Mouse (Mus musculus) midbrain, postnatal 0 days (tissue): ENCODE data around the gene Acvr1b. TPM values are rescaled to one million over a fixed set of nuclear protein-coding genes. Genes with fewer than 3 reads are reported as not detected.

ENCODE experiments used
- ATAC-seq: fragments of 200-750 bp; cut with Nextera tagmentation; 2 replicates; pipeline ENCODE4 v1.8.0; 2017; ENCODE audit warnings: moderate number of reproducible peaks, mild to moderate bottlenecking, moderate TSS enrichment, moderate library complexity; ENCODE audit not compliant: low FRiP score
- DNase-seq: peaks from one replicate; pipeline ENCODE4 v3.0.0-alpha.2; 2015; ENCODE audit warnings: low spot score
- H3K27ac ChIP-seq: fragments of 300-500 bp; sonication (generic); 2 replicates; pipeline ENCODE4 v1.5.1; 2014; ENCODE audit warnings: low read depth, mild to moderate bottlenecking, low read length, mixed read lengths
- H3K27me3 ChIP-seq: fragments of 300-500 bp; sonication (generic); 2 replicates; pipeline ENCODE4 v1.6.1; 2014; ENCODE audit warnings: low read length, control low read depth, mixed read lengths; ENCODE audit not compliant: insufficient read depth
- H3K36me3 ChIP-seq: fragments of 300-500 bp; sonication (generic); 2 replicates; pipeline ENCODE4 v1.6.1; 2014; ENCODE audit warnings: low read length, control low read depth, mixed read lengths; ENCODE audit not compliant: insufficient read depth
- H3K4me1 ChIP-seq: fragments of 300-500 bp; sonication (generic); 2 replicates; pipeline ENCODE4 v1.6.1; 2014; ENCODE audit warnings: mild to moderate bottlenecking, control low read depth, antibody characterized with exemption, low read length, mixed read lengths; ENCODE audit not compliant: insufficient read depth
- H3K4me2 ChIP-seq: fragments of 300-500 bp; sonication (generic); 2 replicates; pipeline ENCODE4 v1.6.1; 2014; ENCODE audit warnings: low read depth, mild to moderate bottlenecking, low read length, mixed read lengths; ENCODE audit not compliant: poor library complexity, severe bottlenecking
- H3K4me3 ChIP-seq: fragments of 300-500 bp; sonication (generic); 2 replicates; pipeline ENCODE4 v1.5.1; 2014; ENCODE audit warnings: low read depth, mild to moderate bottlenecking, low read length, moderate library complexity
- H3K9ac ChIP-seq: fragments of 300-500 bp; sonication (generic); replicated peaks from 2 replicates; pipeline ENCODE4 v1.6.1; 2014; ENCODE audit warnings: mild to moderate bottlenecking, low read length, moderate library complexity, mixed read lengths; ENCODE audit not compliant: poor library complexity, severe bottlenecking
- H3K9me3 ChIP-seq: fragments of 300-500 bp; sonication (generic); 2 replicates; pipeline ENCODE4 v1.6.1; 2016; ENCODE audit warnings: low read length, control low read depth
- CTCF ChIP-seq: IDR thresholded peaks from 2 replicates; pipeline ENCODE4 v1.5.1; 2016; ENCODE audit warnings: antibody characterized with exemption, mild to moderate bottlenecking
- WGBS: fragments of 180-500 bp; shearing (Covaris S2); extraction: QIAGEN DNeasy Blood & Tissue Kit; methylation state at CpG from one replicate; pipeline ENCODE4 v1.1.7; 2014; 5-methylcytosine and 5-hydroxymethylcytosine counted together
- polyA plus RNA-seq: library from polyadenylated mRNA; unstranded; fragments of >200 nt; fragmentation: Nextera tagmentation; extraction: Ambion mirVana; gene quantifications from 2 replicates; pipeline ENCODE4 v1.2.1, GENCODE M21; 2015
- total RNA-seq: library from RNA; depleted of rRNA; stranded (reverse); fragments of >200 nt; gene quantifications from 2 replicates; pipeline ENCODE4 v1.2.3, GENCODE M21; 2014

The Acvr1b gene
- total and polyA plus RNA-seq, 2 experiments from 2014 or later, result 15.2 to 86.8 TPM

GRCm38 (mm10) chr15:101194951-101195823 is 21.3 kb downstream of the Acvr1b start:
- peaks cover 37% of the 10 kb centered on the region for H3K36me3 ChIP-seq
- no peak overlapping the region for H3K4me3 ChIP-seq
- no peak for ATAC-seq
- DNase-seq, result no peak
- WGBS, result 93% methylated on average over 16 of the region's 16 CpGs
- H3K9me3 ChIP-seq, result no peaks in the 10 kb centered on the region
- H3K9ac ChIP-seq, result no peak overlapping the region
- TF ChIP-seq CTCF, result no peak
- H3K4me2 ChIP-seq, result no peak overlapping the region
- no peaks in the 10 kb centered on the region for H3K4me1 ChIP-seq
- H3K27me3 ChIP-seq, result no peaks in the 10 kb centered on the region
- no peak overlapping the region for H3K27ac ChIP-seq

GRCm38 (mm10) chr15:101196079-101196795 is 22.4 kb downstream of the Acvr1b start:
- H3K9ac ChIP-seq, result no peak overlapping the region
- TF ChIP-seq CTCF, result no peak
- no peaks in the 10 kb centered on the region for H3K27me3 ChIP-seq

GRCm38 (mm10) chr15:101196961-101197360 is 23.1 kb downstream of the Acvr1b start:
- Histone ChIP-seq H3K9ac (no peak overlapping the region), H3K27me3 (no peaks in the 10 kb centered on the region), H3K36me3 (peaks cover 52% of the 10 kb centered on the region), H3K4me3 (no peak overlapping the region), H3K27ac (no peak overlapping the region), H3K4me1 (no peaks in the 10 kb centered on the region), H3K4me2 (no peak overlapping the region), H3K9me3 (no peaks in the 10 kb centered on the region)
- ATAC-seq (no peak), DNase-seq (no peak)
- no peak for TF ChIP-seq CTCF

More at GRCm38 (mm10) chr15:101196079-101196795, 22.4 kb downstream of the Acvr1b start:
- Histone ChIP-seq H3K9me3 (no peaks in the 10 kb centered on the region), H3K4me1 (no peaks in the 10 kb centered on the region), H3K36me3 (peaks cover 46% of the 10 kb centered on the region), H3K4me2 (no peak overlapping the region), H3K4me3 (no peak overlapping the region), H3K27ac (no peak overlapping the region)
- WGBS, result 92% methylated on average over 8 of the region's 8 CpGs
- ATAC-seq, result no peak
- DNase-seq, result no peak

- no peak for DNase-seq
- Histone ChIP-seq H3K9me3 (no peaks in the 10 kb centered on the region), H3K9ac (no peak overlapping the region), H3K4me2 (no peak overlapping the region), H3K4me1 (no peaks in the 10 kb centered on the region), H3K4me3 (no peak overlapping the region), H3K27ac (no peak overlapping the region), H3K27me3 (no peaks in the 10 kb centered on the region), H3K36me3 (peaks cover 59% of the 10 kb centered on the region)
- WGBS, result 89% methylated on average over 15 of the region's 15 CpGs
- ATAC-seq, result no peak
- no peak for TF ChIP-seq CTCF
Observed at GRCm38 (mm10) chr15:101197497-101198179, 23.8 kb downstream of the Acvr1b start.

- peak; percentile 81 for DNase-seq
- Histone ChIP-seq H3K4me1 (no peaks in the 10 kb centered on the region), H3K36me3 (peaks cover 64% of the 10 kb centered on the region), H3K4me2 (no peak overlapping the region), H3K9me3 (no peaks in the 10 kb centered on the region), H3K4me3 (no peak overlapping the region), H3K27me3 (no peaks in the 10 kb centered on the region), H3K27ac (no peak overlapping the region), H3K9ac (no peak overlapping the region)
- TF ChIP-seq CTCF, result peak; percentile 91
- 20% methylated on average over 3 of the region's 3 CpGs for WGBS
- 0 out of 2 replicates have a peak, but pooled peaks have one; percentile 58 for ATAC-seq
Observed at GRCm38 (mm10) chr15:101198218-101198617, 24.4 kb downstream of the Acvr1b start.
